Comparison of ENCODE assay signal across 8 mouse cellular contexts in genomic region chr2:18031271-18031821, GRCm38 (mm10). TPM values are rescaled to one million over a fixed set of nuclear protein-coding genes. Genes with fewer than 3 reads are reported as not detected.
A peak's percentile ranks its signal among the peaks of the same experiment; 100 is the strongest.
DNase-seq lines count a peak whose midpoint lies in the region; ATAC-seq and TF ChIP-seq lines count a peak whose summit lies in the region.

No protein-coding gene starts in this region.

- TF ChIP-seq CTCF in lung, postnatal 0 days (IDR thresholded peaks at IDR 0.05) = no peak

- no peaks in the 10 kb centered on the region for H3K9me3 ChIP-seq in forebrain, embryonic 14.5 days (replicated peaks; ENCODE audit: control insufficient read depth, low read length)
- no peaks in the 10 kb centered on the region for H3K9me3 ChIP-seq in intestine, embryonic 15.5 days
- H3K9me3 ChIP-seq in lung, postnatal 0 days (ENCODE audit: low read length) = no peaks in the 10 kb centered on the region

- H3K4me1 ChIP-seq in forebrain, embryonic 14.5 days (ENCODE audit: control insufficient read depth, insufficient read depth, low read length) = peaks cover 54% of the 10 kb centered on the region
- peaks cover 9% of the 10 kb centered on the region for H3K4me1 ChIP-seq in intestine, embryonic 15.5 days (replicated peaks)
- peaks cover 3% of the 10 kb centered on the region; the same call in 1 of the 2 replicates for H3K4me1 ChIP-seq in lung, postnatal 0 days (ENCODE audit: insufficient read depth, low read depth, low read length)

- peak overlapping the region; percentile 37 for H3K4me3 ChIP-seq in forebrain, embryonic 14.5 days (ENCODE audit: low read depth, low read length)
- H3K4me3 ChIP-seq in intestine, embryonic 15.5 days (replicated peaks) = peak overlapping the region; percentile 40
- H3K4me3 ChIP-seq in lung, postnatal 0 days (ENCODE audit: low read depth, low read length) = peak overlapping the region; percentile 52

- no peak for ATAC-seq in forebrain, embryonic 14.5 days
- ATAC-seq in intestine, embryonic 15.5 days = no peak
- no peak for ATAC-seq in lung, postnatal 0 days
- ATAC-seq in granulocyte monocyte progenitor cell, adult 5-6 weeks (replicated peaks; ENCODE audit: poor library complexity, severe bottlenecking) = no peak

- H3K27ac ChIP-seq in forebrain, embryonic 14.5 days (ENCODE audit: low read depth, low read length) = peak overlapping the region; percentile 63; the same call in 1 of the 2 replicates
- H3K27ac ChIP-seq in intestine, embryonic 15.5 days = no peak overlapping the region
- H3K27ac ChIP-seq in lung, postnatal 0 days (ENCODE audit: low read length) = no peak overlapping the region

- peak overlapping the region; percentile 87 for H3K9ac ChIP-seq in forebrain, embryonic 14.5 days (ENCODE audit: low read length)
- H3K9ac ChIP-seq in intestine, embryonic 15.5 days = peak overlapping the region; percentile 70
- H3K9ac ChIP-seq in lung, postnatal 0 days (replicated peaks; ENCODE audit: low read depth) = peak overlapping the region; percentile 62

- TF ChIP-seq EP300 in lung, postnatal 0 days (IDR thresholded peaks at IDR 0.05) = no peak

- WGBS in forebrain, embryonic 14.5 days = 1% methylated on average over 26 of the region's 26 CpGs
- 13% methylated on average over 26 of the region's 26 CpGs for WGBS in intestine, embryonic 15.5 days
- WGBS in lung, postnatal 0 days = 19% methylated on average over 26 of the region's 26 CpGs

- H3K27me3 ChIP-seq in forebrain, embryonic 14.5 days (replicated peaks; ENCODE audit: control insufficient read depth, insufficient read depth, low read length) = no peaks in the 10 kb centered on the region
- H3K27me3 ChIP-seq in intestine, embryonic 15.5 days (replicated peaks) = no peaks in the 10 kb centered on the region
- no peaks in the 10 kb centered on the region for H3K27me3 ChIP-seq in lung, postnatal 0 days (replicated peaks; ENCODE audit: insufficient read depth, low read length)

- DNase-seq in heart, adult 11 months = peak; percentile 91
- no peak for DNase-seq in heart, postnatal 25 days (ENCODE audit: low spot score)
- DNase-seq in R1 (ENCODE audit: low read depth, low spot score) = peak; percentile 70
- DNase-seq in forebrain, embryonic 14.5 days (ENCODE audit: low spot score) = peak; percentile 67
- DNase-seq in lung, postnatal 0 days (ENCODE audit: low spot score) = peak; percentile 54
- DNase-seq in spleen, adult 12 weeks (ENCODE audit: low spot score) = no peak

- no peaks in the 10 kb centered on the region for H3K36me3 ChIP-seq in forebrain, embryonic 14.5 days (ENCODE audit: control insufficient read depth, insufficient read depth, low read length)
- no peaks in the 10 kb centered on the region for H3K36me3 ChIP-seq in intestine, embryonic 15.5 days
- H3K36me3 ChIP-seq in lung, postnatal 0 days (ENCODE audit: insufficient read depth, low read length) = no peaks in the 10 kb centered on the region

- intact Hi-C loops in heart, postnatal 25 days (cut with DNase I) = loop anchor here (1.0 to 5.0 kb wide), 3 partner anchors 15 to 736 kb away; partner anchors contain the start of gene Commd3

- peak overlapping the region; percentile 99 for H3K4me2 ChIP-seq in forebrain, embryonic 14.5 days (ENCODE audit: low read length)
- H3K4me2 ChIP-seq in intestine, embryonic 15.5 days (replicated peaks) = peak overlapping the region; percentile 93
- peak overlapping the region; percentile 97 for H3K4me2 ChIP-seq in lung, postnatal 0 days (replicated peaks; ENCODE audit: low read depth, low read length)

RNA-seq across cellular contexts. Expression of gene A930004D18Rik, which starts 6.2 kb away (rescaled TPM):
- total RNA-seq in heart, postnatal 25 days (2021) = 1 to 10 TPM; 3.5 to 3.8 TPM
- 9.9 and 11.7 TPM in 2 replicates for polyA plus RNA-seq in forebrain, embryonic 14.5 days (2014; fragmentation: Nextera tagmentation; extraction: Ambion mirVana)
- 11.8 and 12.6 TPM in 2 replicates for polyA plus RNA-seq in intestine, embryonic 15.5 days (2015; fragmentation: Nextera tagmentation; extraction: Ambion mirVana)
- 11.0 and 11.3 TPM in 2 replicates for polyA plus RNA-seq in lung, postnatal 0 days (2015; fragmentation: Nextera tagmentation; extraction: Ambion mirVana)
- not detected in 2 replicates for total RNA-seq in granulocyte monocyte progenitor cell, adult 5-6 weeks (2014; fragmentation: Nextera tagmentation)
- total RNA-seq in granulocyte monocyte progenitor cell, adult 5-6 weeks (2017) = 0.26 TPM in 1 of 2 replicates, not detected in the other

RNA-seq across cellular contexts. Expression of gene Skida1, which starts 17.5 kb away (rescaled TPM):
- 1 to 10 TPM; 3.3 to 4.0 TPM for total RNA-seq in heart, postnatal 25 days (2021)
- 10.8 and 13.2 TPM in 2 replicates for polyA plus RNA-seq in forebrain, embryonic 14.5 days (2014; fragmentation: Nextera tagmentation; extraction: Ambion mirVana)
- polyA plus RNA-seq in intestine, embryonic 15.5 days (2015; fragmentation: Nextera tagmentation; extraction: Ambion mirVana) = 3.2 and 3.6 TPM in 2 replicates
- 2.5 and 3.0 TPM in 2 replicates for polyA plus RNA-seq in lung, postnatal 0 days (2015; fragmentation: Nextera tagmentation; extraction: Ambion mirVana)
- total RNA-seq in granulocyte monocyte progenitor cell, adult 5-6 weeks (2014; fragmentation: Nextera tagmentation) = not detected in 2 replicates
- total RNA-seq in granulocyte monocyte progenitor cell, adult 5-6 weeks (2017) = not detected in 2 replicates

RNA-seq across cellular contexts. Expression of gene Mllt10, which starts 23.7 kb away (rescaled TPM):
- total RNA-seq in heart, postnatal 25 days (2021) = 10 to 100 TPM; 32.6 to 35.1 TPM
- 38.7 and 43.5 TPM in 2 replicates for polyA plus RNA-seq in forebrain, embryonic 14.5 days (2014; fragmentation: Nextera tagmentation; extraction: Ambion mirVana)
- 55.5 TPM in 2 replicates for polyA plus RNA-seq in intestine, embryonic 15.5 days (2015; fragmentation: Nextera tagmentation; extraction: Ambion mirVana)
- 35.1 and 38.9 TPM in 2 replicates for polyA plus RNA-seq in lung, postnatal 0 days (2015; fragmentation: Nextera tagmentation; extraction: Ambion mirVana)
- total RNA-seq in granulocyte monocyte progenitor cell, adult 5-6 weeks (2014; fragmentation: Nextera tagmentation) = 76.1 and 128 TPM in 2 replicates
- 51.8 and 65.0 TPM in 2 replicates for total RNA-seq in granulocyte monocyte progenitor cell, adult 5-6 weeks (2017)

RNA-seq across cellular contexts. Expression of gene H2al2a, which starts 34.6 kb away (rescaled TPM):
- not detected for total RNA-seq in heart, postnatal 25 days (2021)
- polyA plus RNA-seq in forebrain, embryonic 14.5 days (2014; fragmentation: Nextera tagmentation; extraction: Ambion mirVana) = not detected in 2 replicates
- polyA plus RNA-seq in intestine, embryonic 15.5 days (2015; fragmentation: Nextera tagmentation; extraction: Ambion mirVana) = not detected in 2 replicates
- not detected in 2 replicates for polyA plus RNA-seq in lung, postnatal 0 days (2015; fragmentation: Nextera tagmentation; extraction: Ambion mirVana)
- not detected in 2 replicates for total RNA-seq in granulocyte monocyte progenitor cell, adult 5-6 weeks (2014; fragmentation: Nextera tagmentation)
- total RNA-seq in granulocyte monocyte progenitor cell, adult 5-6 weeks (2017) = not detected in 2 replicates

Comparison
In these comparisons a context has a peak if more than half of its experiments do, and no peak if none do; other contexts are left out.
1. DNase-seq: peak in heart, adult 11 months (single experiment), R1 (single experiment), forebrain, embryonic 14.5 days (single experiment) and lung, postnatal 0 days (single experiment); none in heart, postnatal 25 days (single experiment) and spleen, adult 12 weeks (single experiment).
2. Peak in every context shown above with its lines, with median percentiles within 50 percentile points of each other: H3K4me2 ChIP-seq, H3K4me3 ChIP-seq and H3K9ac ChIP-seq.